Mouse (Mus musculus): ENCODE data around the gene Ankrd11. TPM values are rescaled to one million over a fixed set of nuclear protein-coding genes. Genes with fewer than 3 reads are reported as not detected.
"Not testable (repeated sequence)": the region's sequence is repeated elsewhere in the genome, so short reads cannot be mapped to it uniquely, and the experiment has no call there.

Gene Ankrd11
- total RNA-seq, 1 experiment from 2014 or later, result 111 TPM

- no peak for DNase-seq
These were observed 2.5 kb downstream of the Ankrd11 start for GRCm38 (mm10) chr8:123039376-123040109.

GRCm38 (mm10) chr8:123038351-123038750 lies 3.7 kb downstream of the Ankrd11 start:
- DNase-seq, result no peak

GRCm38 (mm10) chr8:123037487-123037886 lies 4.6 kb downstream of the Ankrd11 start:
- DNase-seq, result no peak

GRCm38 (mm10) chr8:123036956-123037355 lies 5.1 kb downstream of the Ankrd11 start:
- DNase-seq, result no peak

- no peak for DNase-seq
These were observed 7.9 kb downstream of the Ankrd11 start for GRCm38 (mm10) chr8:123034171-123034570.

- DNase-seq, result no peak
These were observed 8.6 kb downstream of the Ankrd11 start for GRCm38 (mm10) chr8:123033431-123033830.

- no peak for DNase-seq
These were observed 9.3 kb downstream of the Ankrd11 start for GRCm38 (mm10) chr8:123032730-123033129.

- DNase-seq, result no peak
These were observed 10.6 kb downstream of the Ankrd11 start for GRCm38 (mm10) chr8:123031321-123031978.

- DNase-seq, result not testable (repeated sequence)
These were observed 12.0 kb downstream of the Ankrd11 start for GRCm38 (mm10) chr8:123030091-123030490.

GRCm38 (mm10) chr8:123027786-123028185 lies 14.3 kb downstream of the Ankrd11 start:
- no peak for DNase-seq

GRCm38 (mm10) chr8:123025951-123026351 lies 16.1 kb downstream of the Ankrd11 start:
- DNase-seq, result no peak

GRCm38 (mm10) chr8:123024226-123024625 lies 17.9 kb downstream of the Ankrd11 start:
- DNase-seq, result no peak

- DNase-seq, result no peak
These were observed 19.4 kb downstream of the Ankrd11 start for GRCm38 (mm10) chr8:123022727-123023126.

GRCm38 (mm10) chr8:123021259-123021658 lies 20.8 kb downstream of the Ankrd11 start:
- DNase-seq, result no peak

GRCm38 (mm10) chr8:123020859-123021258 lies 21.2 kb downstream of the Ankrd11 start:
- DNase-seq, result no peak

- DNase-seq, result no peak
These were observed 22.0 kb downstream of the Ankrd11 start for GRCm38 (mm10) chr8:123020084-123020483.

GRCm38 (mm10) chr8:123018484-123019164 lies 23.5 kb downstream of the Ankrd11 start:
- no peak for DNase-seq

GRCm38 (mm10) chr8:123017143-123017542 lies 24.9 kb downstream of the Ankrd11 start:
- DNase-seq, result no peak

- no peak for DNase-seq
These were observed 27.0 kb downstream of the Ankrd11 start for GRCm38 (mm10) chr8:123015074-123015473.

- no peak for DNase-seq
These were observed 27.6 kb downstream of the Ankrd11 start for GRCm38 (mm10) chr8:123014429-123014828.

GRCm38 (mm10) chr8:123011321-123011720 lies 30.8 kb downstream of the Ankrd11 start:
- DNase-seq, result no peak

GRCm38 (mm10) chr8:123005805-123006204 lies 36.3 kb downstream of the Ankrd11 start:
- no peak for DNase-seq

GRCm38 (mm10) chr8:123005328-123005727 lies 36.7 kb downstream of the Ankrd11 start:
- no peak for DNase-seq

Data from adrenal gland, postnatal 25 days (tissue).